Mouse (Mus musculus): ENCODE results near the gene Cerkl.

DNA sequence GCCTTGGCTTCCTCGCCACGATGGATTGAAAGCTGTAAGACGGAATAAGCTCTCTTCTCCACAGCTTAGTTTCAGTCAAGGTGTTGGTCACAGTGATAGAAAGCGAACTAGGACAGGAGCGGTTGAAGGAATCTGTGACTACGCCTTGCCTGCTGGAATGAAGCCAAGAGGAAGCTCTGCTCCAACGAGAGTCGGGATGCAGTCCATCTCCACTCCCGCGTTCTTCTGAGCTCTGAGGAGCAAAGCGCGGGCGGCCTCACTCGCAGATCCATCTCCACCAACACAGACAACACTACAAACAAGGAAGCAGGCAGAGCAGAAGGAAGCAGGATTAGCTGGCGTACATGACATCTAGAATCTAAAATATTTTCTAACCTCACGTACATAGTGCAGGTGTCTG lies 101.8 kb downstream of the Cerkl start:
- TF ChIP-seq CTCF (IDR thresholded peaks at IDR 0.05; ENCODE audit: low read depth, low read length): no peak
- TF ChIP-seq POLR2A (IDR thresholded peaks at IDR 0.05; ENCODE audit: insufficient read depth, low read length): no peak
- no peak for TF ChIP-seq EP300 (IDR thresholded peaks at IDR 0.05; ENCODE audit: insufficient read depth, low read depth, low read length)

Measured in ES-Bruce4 (cell line).